Mouse (Mus musculus): ENCODE results near the gene Slc26a3.

DNA sequence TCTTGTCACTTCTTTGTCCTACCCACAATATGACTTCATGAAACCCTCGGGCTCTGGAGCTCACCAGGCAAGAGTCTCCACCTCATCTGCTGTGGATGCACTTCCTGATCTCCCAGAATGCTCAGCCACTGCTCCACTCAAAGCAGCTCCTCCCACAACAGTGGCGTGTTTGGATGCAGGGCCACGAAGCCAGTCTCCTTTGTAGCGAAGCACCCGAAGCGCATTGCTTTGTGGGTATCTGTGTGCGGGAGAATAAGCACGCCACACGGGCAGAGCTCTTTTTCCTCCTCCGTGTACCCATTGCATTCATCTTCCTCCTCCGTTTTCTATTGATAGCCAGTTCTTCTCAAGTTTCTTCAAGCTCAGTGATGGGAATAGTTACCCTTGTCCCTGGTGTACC, 13.4 kb upstream of the Slc26a3 start:
- TF ChIP-seq CTCF (IDR thresholded peaks at IDR 0.05; ENCODE audit: extremely low read depth, insufficient read length, insufficient replicate concordance, low read depth, low read length) (no peak), POLR2A (IDR thresholded peaks at IDR 0.05; ENCODE audit: low read depth, low read length) (no peak)
